Mouse (Mus musculus): ENCODE data around the gene Wdr83os. TPM values are rescaled to one million over a fixed set of nuclear protein-coding genes. Genes with fewer than 3 reads are reported as not detected.

The Wdr83os gene
- total RNA-seq (2023): 10 to 100 TPM; 43.3 to 49.1 TPM

GRCm38 (mm10) chr8:85080532-85081215 is at the start of gene Wdr83os:
TSS of gene Wdr83os (plus strand) at chr8:85080740.

GRCm38 (mm10) chr8:85036718-85037365 is 43.7 kb upstream of the Wdr83os start, which contains the start of gene Tnpo2:
TSS of gene Tnpo2 (plus strand) at chr8:85036915.

DNA sequence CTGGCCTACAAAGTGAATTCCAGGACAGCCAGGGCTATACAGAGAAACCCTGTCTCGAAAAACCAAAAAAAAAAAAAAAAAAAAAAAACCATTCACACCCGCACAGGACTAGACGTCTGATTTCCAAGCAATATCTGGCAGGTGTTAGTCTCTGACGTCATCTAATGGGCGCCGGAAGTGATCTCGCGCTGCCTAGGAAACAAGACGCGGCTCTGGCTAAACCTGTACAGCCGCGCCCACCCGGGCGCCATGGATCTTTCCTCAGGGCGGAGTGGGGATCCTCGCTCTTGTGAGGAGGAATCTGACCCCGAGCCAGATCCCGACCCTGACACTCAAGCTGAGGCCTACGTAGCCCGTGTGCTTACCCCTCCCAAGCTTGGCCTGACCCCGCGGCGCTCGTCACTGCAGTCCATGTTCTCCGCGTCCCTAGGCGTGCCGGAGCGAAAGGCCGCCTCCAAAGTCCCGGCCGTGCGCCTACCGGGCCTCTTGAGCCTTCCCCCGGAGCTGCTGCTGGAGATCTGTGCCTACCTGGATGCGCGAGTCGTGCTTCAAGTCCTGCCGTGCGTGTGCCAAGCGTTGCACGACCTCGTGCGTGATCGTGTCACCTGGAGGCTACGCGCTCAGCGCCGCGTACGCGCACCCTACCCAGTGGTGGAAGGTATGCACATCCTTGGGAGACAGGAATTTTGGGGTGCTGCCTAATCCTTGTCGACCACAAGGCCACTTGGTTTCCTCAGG is 20.5 kb upstream of the Wdr83os start, which contains the start of gene Fbxw9:
Gene Fbxw9, plus strand, starts transcription at position 177 of the 738 bp plus-strand sequence.

GRCm38 (mm10) chr8:85067982-85068381 is 12.6 kb upstream of the Wdr83os start, which contains the start of gene Gm5741:
TSS of gene Gm5741 (minus strand) at chr8:85067982.

DNA sequence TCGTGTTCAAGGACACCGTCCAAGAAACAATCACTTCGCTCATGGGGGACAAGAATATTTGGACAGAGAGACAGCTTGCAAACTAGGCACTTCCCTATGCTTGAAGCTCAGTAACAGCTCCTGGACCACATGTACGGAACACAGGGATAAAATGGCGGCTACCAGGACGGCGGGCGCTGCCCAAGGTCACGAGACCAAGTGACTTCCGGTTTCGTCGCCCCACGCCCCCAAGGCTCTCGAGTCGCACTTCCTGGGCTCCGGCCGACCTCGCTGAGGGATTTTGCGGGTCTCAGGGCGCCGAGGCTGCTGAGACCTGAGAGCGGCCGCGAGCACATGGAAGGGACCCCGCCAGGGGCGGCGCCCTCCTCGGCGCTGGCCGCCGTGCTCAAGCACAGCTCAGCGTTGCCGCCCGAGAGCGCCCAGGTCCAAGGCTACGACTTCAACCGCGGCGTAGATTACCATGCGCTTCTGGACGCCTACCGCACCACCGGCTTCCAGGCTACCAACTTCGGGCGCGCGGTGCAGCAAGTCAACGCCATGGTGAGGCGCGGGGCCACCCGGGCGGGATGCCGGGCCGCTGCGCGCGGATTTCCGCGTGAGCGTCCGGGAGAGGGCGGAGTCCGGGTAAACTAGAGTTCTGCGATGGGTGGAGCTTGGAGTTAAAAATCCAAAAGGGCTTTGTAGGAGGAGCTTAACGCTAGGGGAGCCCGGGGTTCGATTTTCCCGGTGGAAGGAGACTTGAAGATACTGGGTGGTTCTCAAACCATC is 8.8 kb upstream of the Wdr83os start, which contains the start of gene Dhps:
Gene Dhps, plus strand, starts transcription at position 244 of the 768 bp plus-strand sequence.

DNA sequence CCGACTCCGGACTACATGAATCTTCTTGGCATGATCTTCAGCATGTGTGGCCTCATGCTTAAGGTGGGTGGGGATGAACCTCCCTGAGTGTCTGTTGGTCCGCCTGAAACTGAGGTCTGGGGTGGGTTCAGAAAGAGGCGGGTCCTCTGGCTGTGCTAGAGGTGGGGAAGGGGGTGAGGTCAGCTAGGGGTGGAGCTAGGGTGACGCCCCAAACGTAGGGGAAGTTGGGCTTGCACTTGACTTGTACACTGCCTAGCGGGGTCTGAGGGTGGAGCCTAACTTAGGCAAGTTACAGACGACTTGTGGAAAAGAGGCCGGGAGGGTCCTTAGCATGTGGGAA is 646 bp downstream of the Wdr83os start, which contains the start of gene Wdr83:
Gene Wdr83, minus strand, starts transcription at position 91 of the 340 bp plus-strand sequence.

DNA sequence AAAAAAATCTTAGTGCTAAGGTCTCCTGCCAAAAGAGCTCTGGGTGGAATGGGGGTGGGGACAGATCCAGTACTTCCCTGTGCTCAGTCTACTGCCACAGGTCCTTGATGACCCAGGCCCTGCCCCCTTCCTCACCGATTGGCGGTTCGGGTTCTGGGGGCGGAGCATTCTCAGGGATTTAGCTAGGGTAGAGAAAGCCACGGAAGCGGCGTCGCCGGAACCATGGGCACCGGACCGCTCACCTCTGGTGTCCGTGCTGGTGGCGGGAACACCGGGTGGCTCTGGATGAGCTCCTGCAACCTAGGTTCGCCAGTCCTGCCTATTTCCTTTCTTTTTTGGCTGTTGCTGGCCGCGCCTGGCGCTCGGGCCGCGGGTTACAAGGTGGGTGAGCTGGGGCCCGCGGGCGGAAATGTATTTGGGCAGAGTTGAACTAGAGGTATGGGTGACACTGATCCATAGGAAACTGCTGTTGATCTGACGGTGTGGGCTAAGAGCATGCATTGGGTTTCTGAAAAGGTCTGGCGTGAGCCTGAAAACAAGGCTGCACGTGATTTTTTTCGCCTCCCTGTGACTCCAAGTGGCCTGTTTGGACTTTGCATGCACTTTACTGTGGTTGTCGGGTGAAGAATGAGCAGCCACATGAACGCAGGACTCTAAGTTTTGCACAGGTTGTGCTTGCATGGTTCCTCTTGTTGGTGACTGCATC is 2.7 kb downstream of the Wdr83os start, which contains the start of gene Man2b1:
Gene Man2b1, plus strand, starts transcription at position 163 of the 706 bp plus-strand sequence.

GRCm38 (mm10) chr8:85122995-85123394 is 42.5 kb downstream of the Wdr83os start, which contains the start of gene Zfp791:
TSS of gene Zfp791 (minus strand) at chr8:85123095.

Other genes with a start within 250 kb of the Wdr83os start
- 10 to 100 TPM; 11.6 to 15.1 TPM for gene Gadd45gip1, start 249.2 kb upstream of the Wdr83os start, total RNA-seq (2023)
- gene Rad23a, start 240.1 kb upstream of the Wdr83os start, total RNA-seq (2023): 10 to 100 TPM; 50.4 to 66.1 TPM
- 100 to 1,000 TPM; 565 to 613 TPM for gene Calr, start 233.8 kb upstream of the Wdr83os start, total RNA-seq (2023)
- 10 to 100 TPM; 77.3 to 81.2 TPM for gene Farsa, start 223.8 kb upstream of the Wdr83os start, total RNA-seq (2023)
- gene Syce2, start 208.6 kb upstream of the Wdr83os start, total RNA-seq (2023): 1 to 10 TPM; 5.8 to 8.6 TPM
- 10 to 100 TPM; 22.0 to 32.9 TPM for gene Gcdh, start 186.8 kb upstream of the Wdr83os start, total RNA-seq (2023)
- not detected for gene Klf1, start 178.8 kb upstream of the Wdr83os start, total RNA-seq (2023)
- gene Dnase2a, start 172.2 kb upstream of the Wdr83os start, total RNA-seq (2023): 10 to 100 TPM; 62.8 to 69.8 TPM
- under 1 TPM; 0.30 to 0.32 TPM for gene Mast1, start 143.4 kb upstream of the Wdr83os start, total RNA-seq (2023)
- gene Rtbdn, start 133.7 kb upstream of the Wdr83os start, total RNA-seq (2023): not detected
- not detected for gene Gm49661, start 111.3 kb upstream of the Wdr83os start, total RNA-seq (2023)
- gene Prdx2, start 111.2 kb upstream of the Wdr83os start, total RNA-seq (2023): 10 to 100 TPM; 49.2 to 58.7 TPM
- 10 to 100 TPM; 35.8 to 48.7 TPM for gene Rnaseh2a, start 111.0 kb upstream of the Wdr83os start, total RNA-seq (2023)
- 1,000 to 10,000 TPM in 1 of 2 experiments, 100 to 1,000 TPM in 1; 703 to 1,140 TPM for gene Junb, start 102.0 kb upstream of the Wdr83os start, total RNA-seq (2023)
- 1 to 10 TPM; 6.2 to 7.5 TPM for gene Hook2, start 90.1 kb upstream of the Wdr83os start, total RNA-seq (2023)
- gene Best2, start 66.2 kb upstream of the Wdr83os start, total RNA-seq (2023): not detected
- 10 to 100 TPM; 74.7 to 77.8 TPM for gene Asna1, start 55.5 kb upstream of the Wdr83os start, total RNA-seq (2023)
- gene Trir, start 53.9 kb upstream of the Wdr83os start, total RNA-seq (2023): 100 to 1,000 TPM; 207 to 213 TPM
- 10 to 100 TPM; 43.3 to 52.5 TPM for gene Tnpo2, start 43.8 kb upstream of the Wdr83os start, total RNA-seq (2023)
- gene Fbxw9, start 20.7 kb upstream of the Wdr83os start, total RNA-seq (2023): 10 to 100 TPM; 12.4 to 17.5 TPM
- not detected for gene Gm5741, start 12.8 kb upstream of the Wdr83os start, total RNA-seq (2023)
- 100 to 1,000 TPM; 112 to 143 TPM for gene Dhps, start 9.0 kb upstream of the Wdr83os start, total RNA-seq (2023)
- 10 to 100 TPM; 15.8 to 22.6 TPM for gene Wdr83, start 566 bp downstream of the Wdr83os start, total RNA-seq (2023)
- gene Man2b1, start 2.5 kb downstream of the Wdr83os start, total RNA-seq (2023): 100 to 1,000 TPM; 166 to 174 TPM
- gene Zfp791, start 42.4 kb downstream of the Wdr83os start, total RNA-seq (2023): under 1 TPM; 0.30 to 0.35 TPM
- not detected for gene Cks1brt, start 71.2 kb downstream of the Wdr83os start, total RNA-seq (2023)
- not detected for gene Olfr371, start 145.2 kb downstream of the Wdr83os start, total RNA-seq (2023)
- gene Orc6, start 218.9 kb downstream of the Wdr83os start, total RNA-seq (2023): 10 to 100 TPM; 33.5 to 34.6 TPM
- gene Vps35, start 219.1 kb downstream of the Wdr83os start, total RNA-seq (2023): 10 to 100 TPM; 76.9 to 79.2 TPM

Data from B cell, adult 67 days (primary cell).